Mouse (Mus musculus) 3T3-L1 (cell line): ENCODE measurements around the gene Gata2.

Experiments used
- DNase-seq: peaks from one replicate; pipeline ENCODE4 v3.0.0-alpha.2; 2015; ENCODE audit warnings: low read depth, low spot score

Gene Gata2

DNA sequence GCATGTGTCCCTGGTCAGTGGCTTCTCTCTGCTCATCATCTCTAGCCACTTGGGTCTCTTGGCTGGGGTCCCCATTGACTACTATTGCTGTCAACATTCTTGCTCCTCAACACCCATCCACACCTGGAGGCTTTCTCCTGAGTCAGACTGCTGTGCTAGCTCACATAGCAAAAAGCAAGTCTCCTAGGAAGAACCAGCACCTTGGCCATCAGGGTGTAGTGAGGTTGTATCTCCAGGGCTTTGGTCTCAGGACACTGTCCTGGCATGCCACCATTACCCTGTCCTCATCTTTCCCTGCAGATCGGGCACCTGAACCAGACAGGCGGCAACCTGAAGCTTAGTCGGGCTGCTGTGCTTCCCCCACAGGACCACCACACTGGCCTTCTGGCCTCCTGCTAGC is 14.6 kb downstream of the Gata2 start:
- DNase-seq = no peak

- no peak for DNase-seq
Observed at GRCm38 (mm10) chr6:88209453-88209852, 15.8 kb downstream of the Gata2 start.

DNA sequence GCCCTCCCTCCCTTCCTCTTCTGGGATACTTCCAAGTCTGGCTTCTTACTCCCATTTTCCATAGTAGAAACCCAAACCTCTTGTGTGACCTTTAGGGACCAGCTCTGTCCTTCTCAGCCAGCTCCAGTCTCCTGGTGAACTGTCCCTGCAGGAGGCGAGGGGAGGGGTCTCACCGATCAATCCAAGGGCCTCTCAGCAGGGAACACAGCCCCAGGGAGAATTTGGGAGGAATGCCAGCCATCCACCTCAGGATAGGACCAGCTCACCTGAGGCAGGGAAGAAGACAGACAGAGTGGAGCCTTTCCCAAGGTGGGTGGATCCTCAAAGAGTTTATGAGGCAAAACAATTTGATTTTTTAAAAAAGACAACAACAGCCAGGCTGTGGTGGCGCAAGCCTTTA is 16.5 kb downstream of the Gata2 start:
- no peak for DNase-seq

DNA sequence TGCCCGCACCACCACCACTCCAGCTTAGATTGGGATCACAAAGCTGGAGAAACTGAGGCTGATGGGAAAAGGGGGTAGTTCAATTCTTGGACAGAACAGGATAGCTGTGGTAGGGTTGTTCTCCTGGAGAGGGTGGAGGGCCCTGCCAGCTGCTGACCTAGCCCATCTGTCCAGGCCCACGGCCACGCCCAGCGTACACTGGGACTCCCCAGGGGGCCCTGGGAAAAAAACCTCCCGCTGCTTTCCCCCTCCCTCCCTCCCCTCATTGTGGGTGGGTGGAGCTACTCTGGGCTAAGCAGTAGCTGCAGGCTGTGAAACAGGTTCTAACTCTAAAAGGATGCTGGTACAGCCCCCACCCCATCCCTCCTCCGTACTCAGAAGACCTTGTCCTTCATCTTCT is 22.1 kb downstream of the Gata2 start:
- DNase-seq = no peak

DNA sequence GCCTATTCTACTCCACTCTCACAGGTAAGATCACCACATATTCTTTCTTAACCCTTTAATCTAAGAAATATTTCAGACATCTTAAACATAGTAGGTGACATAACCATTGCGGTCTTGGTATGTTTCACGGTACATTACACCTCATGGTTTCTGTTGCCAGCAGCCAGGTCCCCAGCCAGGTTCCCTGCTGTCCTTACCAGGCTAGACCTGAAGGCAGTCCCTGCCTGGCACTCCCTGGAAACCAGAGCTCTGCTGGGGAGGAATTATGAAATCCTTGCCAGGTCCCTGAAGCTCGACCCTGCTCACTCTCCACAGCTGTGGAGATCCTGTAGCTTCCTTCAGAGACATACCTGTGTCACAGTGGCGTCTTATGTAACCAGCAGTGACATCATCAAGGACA is 22.5 kb downstream of the Gata2 start:
- DNase-seq = no peak

DNA sequence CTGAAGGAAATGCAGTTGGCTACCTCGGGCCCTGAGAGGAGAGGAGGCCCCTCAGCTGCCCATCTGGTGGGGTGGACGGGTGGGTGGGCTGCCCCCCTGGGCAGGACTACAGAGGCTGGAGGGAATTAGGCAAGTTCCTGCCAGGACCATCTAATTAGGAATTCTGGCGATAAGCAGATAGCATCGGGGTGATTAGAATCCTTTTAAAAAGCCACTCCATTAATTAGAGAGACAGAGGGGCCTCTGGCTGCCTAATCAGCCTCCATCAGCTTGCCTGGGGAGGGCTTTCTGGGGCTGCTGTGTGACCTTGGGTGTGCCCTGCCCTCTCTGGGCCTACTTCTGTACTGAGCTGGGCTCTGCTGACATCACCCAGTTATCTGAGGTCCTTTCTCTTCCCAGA is 25.4 kb downstream of the Gata2 start:
- DNase-seq = no peak

DNA sequence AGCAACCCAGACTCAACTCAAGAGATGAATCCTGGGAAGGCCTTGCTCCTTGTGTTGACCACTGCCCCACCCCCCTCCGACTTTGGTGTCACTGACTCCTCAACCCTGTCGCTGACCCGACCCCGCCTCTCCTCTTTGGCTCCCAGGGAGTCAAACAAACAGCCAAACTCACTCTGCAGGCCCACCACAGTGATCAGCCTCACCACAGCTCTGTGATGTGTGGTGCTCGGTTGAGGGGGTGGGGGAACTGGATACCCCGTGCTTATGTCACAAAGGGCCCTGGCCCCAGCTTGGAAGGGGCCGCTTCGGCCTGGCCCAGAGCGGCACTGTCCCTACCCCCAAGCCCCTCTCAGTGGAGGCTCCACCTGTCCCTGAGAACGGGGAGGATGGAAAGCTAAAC is 28.3 kb downstream of the Gata2 start, which contains the start of gene Dnajb8:
Gene Dnajb8, plus strand, starts transcription at position 301 of the 400 bp plus-strand sequence.
- no peak for DNase-seq

- DNase-seq = no peak
Observed at GRCm38 (mm10) chr6:88226570-88226994, 32.9 kb downstream of the Gata2 start.

DNA sequence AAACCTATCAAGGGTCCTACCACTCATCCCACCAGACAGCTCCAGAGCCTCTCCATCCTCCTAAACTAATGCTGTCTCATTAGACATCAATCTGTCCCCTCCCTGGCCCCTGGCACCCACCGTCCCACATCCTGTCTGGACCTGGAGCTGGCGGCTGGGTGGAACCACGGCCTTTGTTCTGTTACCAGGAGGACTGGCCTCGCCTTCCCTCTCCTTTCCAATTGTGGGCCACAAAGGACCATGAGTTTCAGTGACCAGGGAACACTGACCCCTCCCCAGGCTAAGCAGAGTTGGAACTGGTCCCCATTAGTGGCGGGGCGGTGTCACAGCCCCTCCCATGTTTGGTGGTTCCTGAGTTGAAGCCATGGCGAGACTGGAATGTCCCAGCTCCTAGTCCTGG is 33.8 kb downstream of the Gata2 start:
- no peak for DNase-seq

GRCm38 (mm10) chr6:88229221-88229620 is 35.5 kb downstream of the Gata2 start:
- no peak for DNase-seq

DNA sequence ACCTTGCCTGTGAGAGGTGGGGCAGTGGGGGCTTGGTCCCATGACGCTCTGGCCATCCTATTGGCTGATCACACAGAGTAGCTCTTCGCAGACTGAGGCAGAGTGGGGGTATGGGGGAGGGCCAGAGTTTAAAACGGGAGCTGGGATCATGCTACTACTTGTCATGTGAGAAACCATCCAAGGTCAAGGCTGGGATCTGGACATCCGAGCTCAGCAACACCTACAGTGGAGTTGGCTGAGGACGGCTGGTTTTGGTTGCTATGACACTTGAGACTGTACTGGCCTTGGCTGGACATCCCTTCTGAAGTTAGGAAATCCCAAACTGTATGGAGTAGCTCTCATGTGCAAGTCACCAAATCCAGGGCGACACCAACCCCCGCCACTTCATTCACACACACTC is 38.1 kb downstream of the Gata2 start:
- no peak for DNase-seq

- DNase-seq = no peak
Observed at GRCm38 (mm10) chr6:88232221-88232620, 38.5 kb downstream of the Gata2 start.

DNA sequence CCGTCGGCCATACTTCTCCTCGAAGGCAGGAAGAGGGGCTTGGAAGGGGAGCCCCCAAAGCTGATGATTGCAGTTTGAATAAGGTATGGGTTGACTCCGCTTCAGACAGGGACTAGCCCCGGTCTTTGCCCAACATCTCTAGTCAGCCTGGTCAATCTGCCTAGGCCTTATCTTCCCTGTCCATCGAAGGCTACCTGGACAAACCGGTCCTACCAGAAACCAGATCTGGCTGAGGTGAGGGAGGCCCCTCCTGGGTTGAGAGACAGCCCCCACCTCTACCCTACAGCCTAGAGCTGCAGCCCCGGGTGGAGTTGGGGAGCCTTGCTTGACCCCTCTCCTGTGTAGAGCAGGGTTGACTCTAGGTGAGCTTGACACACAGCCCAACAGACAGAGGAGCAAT is 40.3 kb downstream of the Gata2 start:
- no peak for DNase-seq

DNA sequence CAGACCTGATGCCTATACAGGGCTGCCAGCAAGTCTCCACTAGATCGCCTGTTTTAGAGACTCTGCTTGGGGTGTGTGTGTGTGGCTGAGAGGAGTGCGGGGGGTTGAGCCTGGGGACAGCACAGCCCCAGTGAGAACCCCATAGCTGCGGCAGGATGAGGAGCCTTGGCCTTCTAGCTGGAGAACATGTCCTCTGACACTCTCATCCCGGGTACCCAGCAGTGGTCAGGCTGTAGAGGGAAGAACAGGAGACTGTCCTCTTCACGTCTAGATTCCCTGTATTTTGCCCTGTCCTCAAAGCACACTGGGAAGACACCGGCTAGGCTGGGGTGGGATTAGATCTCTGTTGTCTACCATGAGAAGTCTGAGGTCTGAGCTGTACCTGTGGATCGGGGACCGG is 41.8 kb downstream of the Gata2 start:
- no peak for DNase-seq

DNA sequence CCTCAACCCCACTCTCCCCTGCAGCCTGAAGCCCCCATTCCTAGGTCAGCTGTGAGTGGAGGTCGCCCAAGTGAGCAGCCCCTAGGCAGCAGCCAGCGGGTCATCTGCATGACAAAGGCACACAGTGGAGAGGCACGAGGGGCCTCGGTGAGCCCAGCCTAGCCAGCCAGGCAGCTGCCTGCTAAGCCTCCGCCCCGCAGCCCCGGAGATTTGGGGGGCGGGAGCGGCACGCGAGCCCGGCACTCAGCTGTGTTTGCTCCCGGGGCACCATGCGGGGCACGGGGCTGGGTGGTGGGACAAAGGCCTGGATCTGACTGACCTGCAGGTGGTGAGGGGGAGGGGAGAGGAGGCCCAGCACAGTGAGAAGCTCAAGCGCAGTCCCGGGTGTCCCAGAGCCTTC is 42.3 kb downstream of the Gata2 start:
- DNase-seq = no peak

DNA sequence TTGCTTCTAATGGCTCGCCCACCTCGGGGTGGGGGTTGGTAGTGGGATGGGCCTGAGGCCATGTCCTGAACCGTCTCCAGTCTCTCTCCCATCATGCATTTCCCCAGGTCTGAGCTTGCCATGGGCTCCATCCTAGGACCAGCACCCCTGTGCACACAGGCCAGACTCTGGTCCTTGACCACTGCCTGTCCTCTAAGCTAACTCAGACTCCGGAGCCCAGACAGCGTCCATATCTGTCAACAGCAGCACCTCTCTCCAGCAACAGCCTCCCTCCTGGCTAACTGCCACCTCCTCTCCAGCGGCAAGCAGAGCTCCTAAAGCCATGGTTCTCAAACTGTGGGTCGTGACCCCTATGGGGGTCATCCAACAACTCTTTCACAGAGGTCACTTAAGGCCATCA is 42.8 kb downstream of the Gata2 start:
- no peak for DNase-seq

DNA sequence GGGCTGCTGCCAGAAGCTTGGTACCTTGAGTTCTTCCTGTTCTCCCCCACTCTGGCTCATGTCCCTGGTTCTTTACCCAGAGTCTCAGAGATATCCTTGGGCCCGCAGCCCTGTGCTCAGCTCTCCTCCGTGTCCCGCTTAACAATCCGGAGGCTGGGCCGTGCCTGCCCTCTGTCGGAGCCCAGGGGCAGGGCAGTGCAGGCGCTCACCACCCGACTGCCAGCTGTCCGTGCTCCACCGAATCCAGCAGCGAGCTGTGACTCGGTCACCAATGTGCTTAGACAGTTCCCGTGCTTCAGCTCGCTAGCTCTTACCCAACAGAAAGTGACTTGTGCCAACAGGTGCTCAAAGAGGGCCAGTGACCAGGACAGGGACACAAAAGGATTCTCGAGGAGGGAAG is 48.9 kb downstream of the Gata2 start:
- DNase-seq = peak; percentile 43

GRCm38 (mm10) chr6:88249231-88249630 is 55.5 kb downstream of the Gata2 start:
- no peak for DNase-seq

- DNase-seq = no peak
Observed at GRCm38 (mm10) chr6:88251396-88251795, 57.7 kb downstream of the Gata2 start.

DNA sequence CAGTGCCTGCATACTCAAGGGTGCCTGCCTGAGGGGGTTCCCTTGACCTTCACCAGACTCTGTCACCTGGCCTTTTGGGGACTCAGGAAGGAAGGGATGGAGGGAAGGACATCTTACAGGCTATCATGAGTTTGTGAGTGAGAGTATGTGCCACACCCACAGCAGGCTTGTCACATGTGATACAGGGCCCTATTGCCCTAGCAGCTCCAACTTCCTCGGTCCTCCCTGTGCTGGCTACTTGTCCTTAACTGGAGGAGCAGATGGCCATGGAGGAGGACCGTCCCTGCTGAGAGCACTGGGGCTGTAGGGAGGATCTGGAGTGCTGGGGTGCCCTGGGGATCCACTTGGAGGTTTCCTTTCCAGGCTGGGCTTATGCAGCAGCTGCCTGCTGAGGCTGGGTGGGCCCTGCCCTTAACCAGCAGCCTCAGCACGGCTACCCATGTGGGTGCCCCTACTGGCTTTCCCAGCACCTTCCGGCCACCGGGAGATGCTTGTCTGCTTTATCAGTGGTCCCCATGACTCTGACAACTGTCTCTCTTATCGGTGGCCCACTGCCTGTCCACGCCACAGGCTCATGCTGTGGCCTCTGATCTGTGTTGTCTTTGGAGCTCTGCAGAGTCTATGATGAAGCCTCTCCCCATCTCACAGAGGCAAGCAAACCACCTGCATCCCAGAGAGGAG is 58.2 kb downstream of the Gata2 start:
- no peak for DNase-seq

GRCm38 (mm10) chr6:88254082-88254481 is 60.4 kb downstream of the Gata2 start:
- DNase-seq = no peak

DNA sequence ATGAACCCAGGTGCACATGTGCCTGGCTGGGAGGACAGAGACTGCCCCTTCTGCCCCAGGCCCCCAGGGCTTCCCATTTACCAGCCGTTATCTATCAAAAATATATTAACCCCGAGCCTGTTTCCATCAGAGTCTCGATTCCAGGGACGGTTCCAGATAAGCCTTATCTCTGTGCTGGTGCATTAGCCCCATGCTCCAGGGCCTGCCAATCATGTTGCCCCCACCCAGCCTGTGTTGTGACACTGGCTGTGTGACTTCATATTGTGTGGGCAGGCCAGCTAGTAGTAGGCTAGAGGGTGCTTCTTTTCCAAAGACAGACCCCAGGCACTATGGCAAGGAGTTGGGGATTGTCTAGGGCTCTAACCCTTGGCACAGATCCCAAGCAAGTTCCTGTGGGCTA is 61.7 kb downstream of the Gata2 start:
- DNase-seq = no peak
